Mouse (Mus musculus) left cerebral cortex, postnatal 4 days (tissue): ENCODE results near the gene Gm42878. TPM values are rescaled to one million over a fixed set of nuclear protein-coding genes. Genes with fewer than 3 reads are reported as not detected.

Experiments used
- DNase-seq: peaks from one replicate; pipeline ENCODE4 v3.0.0-alpha.2; 2022
- intact Hi-C: fragments of 180-260 bp; cut with DNase I; formaldehyde crosslinking; loops from one replicate; pipeline ENCODE4 v1.15.1; 2025
- total RNA-seq, 2 experiments: library from RNA; stranded (reverse); gene quantifications; 2 replicates each; pipeline ENCODE4 v1.2.3; 2021

Gene Gm42878
- not detected for total RNA-seq

DNA sequence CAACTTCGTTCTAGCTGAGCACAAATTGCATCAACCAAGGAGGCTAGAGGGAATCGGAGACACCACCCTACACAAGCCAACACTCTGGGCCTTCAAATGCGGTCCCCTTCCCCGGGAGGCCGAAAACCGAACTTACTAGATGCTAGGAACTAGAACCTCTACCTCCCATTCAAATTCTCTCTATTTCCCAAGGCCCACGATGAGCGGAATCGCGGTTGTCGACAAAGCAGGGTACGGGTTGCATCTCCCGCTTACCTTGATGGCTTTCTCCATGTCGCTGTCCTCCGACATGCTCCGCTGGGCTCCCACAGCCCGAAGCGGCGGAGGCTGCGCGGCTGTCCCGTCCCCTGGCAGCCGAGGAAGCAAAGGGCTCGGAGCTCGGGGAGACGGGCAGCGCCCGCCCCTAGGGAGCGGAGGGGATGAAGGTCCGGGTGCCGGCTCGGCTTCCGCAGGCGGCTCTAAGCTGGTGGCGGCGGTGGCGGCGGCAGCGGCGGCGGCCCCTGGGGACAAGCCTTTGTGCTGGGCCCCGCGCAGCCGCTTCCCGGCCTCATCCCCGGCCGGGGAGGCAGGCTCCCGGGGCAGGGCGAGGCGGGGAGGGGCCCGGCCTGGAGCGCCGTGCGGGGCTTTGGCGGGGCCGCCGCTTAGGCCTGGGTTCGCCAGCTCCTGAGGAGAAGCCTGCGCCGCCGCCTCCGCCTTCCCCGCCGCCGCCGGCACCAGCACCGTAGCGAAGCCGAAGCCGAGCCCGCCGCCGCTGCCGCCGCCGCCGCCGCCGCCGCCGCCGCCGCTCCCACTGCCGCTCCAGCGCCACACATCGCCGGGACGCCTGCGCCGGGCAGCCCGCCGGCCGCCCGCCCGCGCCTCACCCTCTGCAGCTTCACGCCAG lies at the start of gene Gm42878, which contains the start of gene Adam1a:
Gene Gm42878 (minus strand): TSS at position 573 of the 883 bp plus-strand sequence.
Gene Adam1a (minus strand): TSS at position 573 of the 883 bp plus-strand sequence.
- peak; percentile 45 for DNase-seq
- intact Hi-C loops, result no loop called here

DNA sequence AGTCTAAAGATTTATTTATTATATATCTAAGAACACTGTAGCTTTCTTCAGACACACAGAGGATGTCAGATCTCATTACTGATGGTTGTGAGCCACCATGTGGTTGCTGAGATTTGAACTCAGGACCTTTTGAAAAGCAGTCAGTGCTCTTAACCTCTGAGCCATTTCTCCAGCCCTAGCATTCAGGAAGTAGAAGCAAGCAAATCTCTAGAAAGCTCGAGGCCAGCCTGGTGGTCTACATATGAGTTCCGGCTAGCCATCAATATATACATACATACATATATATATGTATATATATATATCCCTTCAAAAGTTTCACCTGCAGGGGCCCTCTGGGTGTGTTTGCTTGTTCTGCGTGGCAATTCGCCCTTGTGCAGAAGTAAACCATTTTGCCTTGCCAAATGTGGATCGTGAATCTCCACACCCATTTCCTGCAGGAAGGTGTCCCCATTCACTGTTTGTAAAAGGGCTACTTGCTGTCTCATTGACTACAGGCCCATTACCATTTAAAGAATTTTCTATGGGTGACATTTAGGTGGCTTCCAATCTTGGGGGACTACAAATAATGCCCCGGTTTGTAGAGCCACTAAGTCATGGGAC lies 49.5 kb upstream of the Gm42878 start:
- intact Hi-C loops, result no loop called here
- DNase-seq, result no peak

DNA sequence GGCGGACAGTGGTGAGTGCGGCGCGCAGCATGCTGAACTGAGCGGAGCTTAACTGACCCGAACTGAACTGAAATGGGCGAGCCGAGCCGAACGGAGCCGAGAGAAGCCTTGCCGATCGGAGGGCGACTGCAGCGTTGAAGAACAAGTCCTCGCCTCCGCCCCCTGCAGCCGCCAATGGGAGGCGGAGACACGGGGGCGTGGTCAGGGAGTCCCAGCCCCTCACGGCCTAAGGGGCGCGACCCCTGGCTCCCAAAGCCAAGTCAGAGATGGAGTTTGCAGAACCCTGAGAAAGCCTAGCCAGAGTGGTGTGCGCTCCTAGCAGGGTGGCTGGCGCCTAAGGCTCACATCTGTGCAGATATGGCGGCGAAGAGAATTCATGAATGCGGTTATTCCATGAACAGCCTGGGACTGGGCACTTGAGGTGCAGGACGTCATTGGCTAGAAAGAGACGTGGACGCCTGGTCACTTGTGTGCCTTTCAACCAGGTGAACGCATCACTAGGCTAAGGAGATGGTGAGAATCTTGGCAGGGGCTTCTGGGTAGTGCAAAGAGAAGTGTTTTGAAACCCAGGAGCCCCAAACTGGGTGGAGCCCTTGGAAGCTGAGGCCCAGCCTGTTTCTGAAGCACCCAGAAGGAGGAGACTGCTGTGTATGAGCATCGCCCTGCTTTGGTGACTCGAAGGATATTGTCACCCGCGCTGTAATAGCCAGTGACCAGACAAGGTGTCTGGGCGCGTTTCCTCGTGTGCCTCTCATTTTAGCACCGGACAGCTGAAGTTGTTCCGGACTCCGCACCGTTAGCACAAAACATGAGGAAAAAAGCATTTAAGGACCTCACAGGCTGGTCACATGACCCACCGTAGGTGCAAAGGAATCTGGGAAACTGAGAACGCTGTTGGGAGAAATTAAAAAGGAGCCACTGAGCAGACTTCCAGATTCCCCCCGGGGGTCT lies 48.4 kb upstream of the Gm42878 start, which contains the start of gene Aldh2:
Gene Aldh2 (minus strand): TSS at position 374 of the 951 bp plus-strand sequence.
- peak; percentile 78 for DNase-seq
- intact Hi-C loops, result no loop called here

DNA sequence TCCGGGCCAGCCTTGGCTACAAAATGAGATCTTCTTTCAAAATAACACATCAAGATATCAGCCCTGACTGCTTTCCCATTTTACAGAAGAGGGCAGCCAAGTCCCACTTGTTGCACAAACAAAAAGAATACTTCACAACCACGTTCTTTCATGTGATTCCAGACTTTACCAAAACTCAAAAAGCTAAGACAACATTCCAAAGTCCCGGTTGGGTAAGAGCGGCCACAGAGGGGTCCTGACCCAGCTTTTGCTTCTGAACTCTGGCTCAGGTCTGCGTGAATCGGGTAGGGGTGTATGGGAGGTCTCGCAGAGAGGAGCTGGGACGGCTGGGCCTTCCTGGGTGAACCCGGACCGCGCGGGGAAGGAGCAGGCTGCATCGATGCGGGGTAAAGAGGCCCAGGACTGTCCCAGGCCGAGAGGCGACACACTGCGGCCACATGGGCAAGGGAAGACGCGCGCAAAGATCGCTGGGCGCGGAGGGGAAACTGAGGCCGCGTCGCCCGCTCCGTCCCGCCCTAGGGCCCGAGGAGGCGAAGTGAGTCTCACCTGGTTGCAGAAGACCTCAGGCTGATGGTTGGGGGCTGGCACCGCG lies 47.6 kb upstream of the Gm42878 start:
- DNase-seq, result no peak
- intact Hi-C loops, result no loop called here

GRCm38 (mm10) chr5:121592064-121592815 lies 47.0 kb upstream of the Gm42878 start:
- intact Hi-C loops, result no loop called here
- no peak for DNase-seq

GRCm38 (mm10) chr5:121591417-121592063 lies 46.3 kb upstream of the Gm42878 start:
- intact Hi-C loops, result no loop called here
- DNase-seq, result no peak

- intact Hi-C loops, result no loop called here
- DNase-seq, result no peak
Observed at GRCm38 (mm10) chr5:121589928-121590327, 44.6 kb upstream of the Gm42878 start.

DNA sequence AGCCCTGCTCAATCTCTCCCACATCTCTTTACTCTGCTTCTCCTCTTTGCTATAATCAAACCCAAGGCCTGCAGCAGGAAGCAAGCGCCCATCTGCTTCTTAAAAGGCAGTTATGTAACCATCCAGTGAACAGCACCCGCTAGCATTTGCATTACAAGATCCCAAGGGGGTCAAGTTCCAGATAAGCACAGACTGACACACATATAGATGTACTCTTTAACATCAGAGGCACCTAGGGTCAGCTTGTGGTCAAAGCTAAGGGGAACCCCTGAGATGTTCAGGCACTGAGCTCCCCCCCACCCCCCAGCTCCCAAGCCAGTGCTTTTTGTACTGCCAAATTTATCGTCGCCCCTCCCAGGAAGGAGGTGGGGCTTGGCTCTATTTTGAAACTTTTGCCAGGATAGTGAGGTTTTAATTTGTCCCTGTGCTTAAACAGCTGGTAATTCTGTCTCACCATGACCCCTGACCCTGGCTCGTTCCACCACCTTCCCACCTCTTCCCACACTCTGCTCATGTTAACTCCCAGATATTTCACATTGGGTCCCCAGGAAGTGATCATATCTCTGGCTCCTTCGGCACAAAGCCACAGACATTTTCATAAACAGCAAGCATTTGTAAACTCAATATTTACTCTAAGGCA lies 41.2 kb upstream of the Gm42878 start:
- intact Hi-C loops, result no loop called here
- no peak for DNase-seq

GRCm38 (mm10) chr5:121585699-121586098 lies 40.4 kb upstream of the Gm42878 start:
- no peak for DNase-seq

GRCm38 (mm10) chr5:121585005-121585404 lies 39.7 kb upstream of the Gm42878 start:
- intact Hi-C loops, result no loop called here
- DNase-seq, result no peak

More at GRCm38 (mm10) chr5:121585699-121586098, 40.4 kb upstream of the Gm42878 start:
- intact Hi-C loops, result no loop called here

GRCm38 (mm10) chr5:121583765-121584501 lies 38.7 kb upstream of the Gm42878 start:
- intact Hi-C loops, result no loop called here
- DNase-seq, result peak; percentile 82

- DNase-seq, result no peak
- intact Hi-C loops, result no loop called here
Observed at GRCm38 (mm10) chr5:121581945-121582344, 36.7 kb upstream of the Gm42878 start.

- intact Hi-C loops, result no loop called here
- DNase-seq, result no peak
Observed at GRCm38 (mm10) chr5:121576927-121577488, 31.7 kb upstream of the Gm42878 start.

- intact Hi-C loops, result no loop called here
- DNase-seq, result no peak
Observed at GRCm38 (mm10) chr5:121575867-121576266, 30.6 kb upstream of the Gm42878 start.

GRCm38 (mm10) chr5:121574145-121574544 lies 28.9 kb upstream of the Gm42878 start:
- no peak for DNase-seq
- intact Hi-C loops, result no loop called here

DNA sequence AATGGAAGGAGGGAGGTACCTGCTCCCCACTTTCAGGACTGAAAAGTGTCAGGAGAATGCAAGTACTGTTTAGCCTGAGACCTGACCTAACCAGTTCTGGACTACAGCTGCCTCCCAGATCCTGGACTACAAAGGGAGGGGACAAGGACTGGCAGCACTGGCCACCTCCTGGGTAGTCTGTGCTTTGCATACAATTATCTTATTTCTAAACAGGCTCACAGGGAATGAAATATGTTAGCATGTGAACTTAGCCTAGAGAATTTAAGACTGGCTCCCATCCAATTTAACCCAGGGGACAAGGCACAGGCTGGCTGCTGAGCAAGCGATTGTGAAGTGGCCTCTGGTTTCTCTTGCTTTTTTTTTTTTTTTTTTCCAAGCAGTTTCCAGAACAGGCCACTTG lies 25.5 kb upstream of the Gm42878 start:
- no peak for DNase-seq
- intact Hi-C loops, result no loop called here

DNA sequence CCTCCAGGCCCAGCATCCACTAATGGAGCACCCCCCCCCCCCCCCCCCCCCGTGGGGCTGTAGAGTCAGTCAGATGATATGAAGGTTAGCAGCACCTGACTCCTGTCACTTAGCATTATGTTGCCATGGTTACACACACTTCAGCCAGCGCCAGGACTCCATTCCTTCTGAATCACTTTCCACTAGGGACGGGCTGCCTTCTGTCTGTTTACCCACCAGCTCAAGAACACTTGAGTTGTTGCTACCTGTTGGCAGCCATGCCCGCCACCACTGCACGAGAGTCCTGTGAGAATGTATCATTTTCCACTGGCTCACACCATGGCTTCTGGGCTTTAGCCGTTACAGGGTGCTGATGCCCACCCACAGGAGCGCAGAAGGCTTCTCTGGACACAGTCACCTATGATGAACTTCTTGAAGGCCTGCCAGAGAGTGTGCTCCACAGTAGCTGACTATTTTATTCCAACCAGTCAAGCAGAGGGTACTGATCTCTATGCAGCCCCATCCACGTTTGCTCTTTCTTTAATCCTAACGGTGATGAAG lies 24.7 kb upstream of the Gm42878 start:
- intact Hi-C loops, result no loop called here
- DNase-seq, result no peak
